Mouse (Mus musculus): ENCODE measurements at regions not wholly inside any gene's neighbourhood (a gene's known extent, or its start where the extent isn't known, plus 50 kb on each side); places are given as distances from the start of the nearest gene placed in this dataset.

- DNase-seq (ENCODE audit: low read depth, low spot score): peak; percentile 4
These were observed 153.2 kb downstream of the Usp25 start for GRCm38 (mm10) chr16:77166722-77167121.

- no peak for DNase-seq (ENCODE audit: low read depth, low spot score)
These were observed 159.7 kb downstream of the Usp25 start for GRCm38 (mm10) chr16:77173026-77173692.

- no peak for DNase-seq (ENCODE audit: low read depth, low spot score)
These were observed 161.4 kb downstream of the Usp25 start for GRCm38 (mm10) chr16:77174744-77175432.

- DNase-seq (ENCODE audit: low read depth, low spot score): no peak
These were observed 167.5 kb downstream of the Usp25 start for GRCm38 (mm10) chr16:77180990-77181389.
